Mouse (Mus musculus) embryonic stem cell, embryonic (primary cell): ENCODE data around the gene Ppfia3.

Experiments
- CTCF ChIA-PET, 4 experiments: fragments of 300-600 bp in 2 of 4; fragments of 350-600 bp in 2 of 4; sonication (Branson Sonifier 250); formaldehyde crosslinking; loops; one replicate each; lab custom pipeline; 2022; ENCODE audit warnings: inconsistent platforms in 2 of 4; lab: Charles Lee
- POLR2A ChIA-PET, 4 experiments: fragments of 300-600 bp in 2 of 4; fragments of 350-600 bp in 2 of 4; sonication (Branson Sonifier 250); formaldehyde crosslinking; loops; one replicate each; lab custom pipeline; 2022; ENCODE audit warnings: antibody characterized with exemption in 4 of 4, inconsistent platforms in 1 of 4; lab: Charles Lee

Gene Ppfia3

GRCm38 (mm10) chr7:45299752-45300151 is 67.1 kb downstream of the Ppfia3 start:
- ChIA-PET POLR2A (interaction anchor here (0.5 to 2.7 kb wide), 30 partner anchors 9 to 251 kb away, joined by 3 to 18 read pairs (median 4); partner anchors contain the start of genes Ccdc155 (in 2 of the 4), Slc6a21 (in 2 of the 4), Aldh16a1 (in 1 of the 4) and Ftl1 (in 1 of the 4)), CTCF (interaction anchor here (0.6 to 4.2 kb wide), 60 partner anchors 8 to 383 kb away, joined by 3 to 23 read pairs (median 5); partner anchors contain the start of genes Slc6a21 (in 2 of the 4), Aldh16a1 (in 1 of the 4), Bax (in 1 of the 4) and Ccdc155 (in 1 of the 4))

DNA sequence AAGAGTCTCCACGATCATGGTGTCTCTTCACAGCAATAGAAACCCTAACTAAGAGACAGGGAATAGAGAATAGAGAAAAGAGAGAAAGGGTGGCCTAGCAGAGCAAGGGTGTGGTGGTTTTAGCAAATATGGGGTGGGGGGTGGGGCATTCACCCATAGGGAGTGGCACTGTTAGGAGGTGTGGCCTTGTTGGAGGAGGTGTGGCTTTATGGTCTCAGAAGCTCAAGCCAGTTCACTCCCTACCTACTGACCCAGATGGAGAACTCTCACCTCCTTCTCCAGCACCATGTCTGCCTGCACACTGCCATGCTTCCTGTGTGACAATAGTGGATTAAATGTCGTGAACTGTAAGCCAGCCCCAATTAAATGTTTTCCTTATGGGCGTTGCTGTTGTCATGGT is 69.3 kb downstream of the Ppfia3 start:
- ChIA-PET CTCF (interaction anchor here (0.6 to 4.2 kb wide), 10 partner anchors 8 to 298 kb away, joined by 3 to 16 read pairs (median 4); partner anchors contain the start of gene Slc6a21 (in 1 of the 4)), POLR2A (interaction anchor here (0.5 to 2.5 kb wide), 14 partner anchors 8 to 409 kb away, joined by 3 to 11 read pairs (median 3); partner anchors contain the start of gene Ftl1 (in 1 of the 4))

- CTCF ChIA-PET = interaction anchor here (0.6 to 1.5 kb wide), 7 partner anchors 9 to 215 kb away, joined by 3 to 14 read pairs (median 4); partner anchors contain the start of gene Slc6a21 (in 1 of the 4)
- POLR2A ChIA-PET = interaction anchor here in 3 of 4 experiments (0.6 to 2.5 kb wide), 7 partner anchors 9 to 163 kb away, joined by 3 to 11 read pairs (median 3); partner anchors contain the start of gene Ftl1 (in 1 of the 3)
These were observed 70.2 kb downstream of the Ppfia3 start for GRCm38 (mm10) chr7:45296626-45297025.
